Mouse (Mus musculus): Measurements from ENCODE around the gene Srsf7. TPM values are rescaled to one million over a fixed set of nuclear protein-coding genes. Genes with fewer than 3 reads are reported as not detected.

The Srsf7 gene
- polyA plus RNA-seq, 1 experiment from 2014 or later: 336 TPM

DNA sequence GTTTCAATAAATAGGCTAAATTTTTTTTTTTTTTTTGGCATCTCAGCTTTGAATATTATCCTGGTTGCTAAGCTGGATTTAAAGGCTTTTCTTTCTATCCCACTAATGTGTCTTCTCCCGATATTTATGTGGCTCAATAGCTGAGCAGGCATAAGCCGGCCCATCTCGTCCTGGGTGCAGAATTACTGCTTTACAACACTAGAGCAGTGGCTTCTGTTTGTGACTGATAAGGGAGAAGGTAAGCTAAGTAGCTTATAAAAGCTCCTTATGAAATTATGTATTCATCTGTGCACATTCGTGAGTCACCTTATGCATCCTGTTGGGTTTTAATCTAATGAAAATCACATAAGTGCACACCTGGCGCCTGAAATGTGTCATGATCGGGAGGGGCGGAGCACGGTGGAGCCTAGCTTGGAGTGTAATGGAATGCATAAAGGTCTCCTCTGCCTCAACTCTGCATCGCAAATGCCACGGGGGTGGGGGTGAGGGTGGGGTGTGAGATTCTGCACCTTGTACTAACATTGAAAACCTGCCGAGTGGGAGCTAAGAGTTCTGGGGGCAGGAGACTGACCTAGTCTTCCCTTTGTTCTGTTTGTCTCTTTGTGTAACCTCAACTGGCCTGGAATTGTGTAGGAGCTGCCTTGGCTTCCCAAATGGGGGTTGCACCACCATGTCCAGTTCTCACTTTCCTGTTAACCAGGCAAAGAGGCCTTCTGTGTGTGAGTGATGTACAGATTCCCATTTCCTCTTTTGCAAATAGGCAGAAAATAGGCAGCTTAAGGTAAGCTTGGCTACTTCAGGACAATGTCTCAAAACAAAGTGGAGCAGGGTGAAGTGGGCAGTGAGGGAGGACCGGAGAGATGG, 54.1 kb downstream of the Srsf7 start:
- Histone ChIP-seq H3K27me3 (no peaks in the 10 kb centered on the region), H3K9me3 (replicated peaks) (no peaks in the 10 kb centered on the region), H3K4me1 (replicated peaks) (peaks cover 8% of the 10 kb centered on the region; the same call in 1 of the 2 replicates), H3K4me2 (no peak overlapping the region), H3K36me3 (no peaks in the 10 kb centered on the region), H3K4me3 (replicated peaks) (no peak overlapping the region), H3K9ac (no peak overlapping the region), H3K27ac (no peak overlapping the region)
- peak; percentile 13 for DNase-seq
- 40% methylated on average over 12 of the region's 12 CpGs for WGBS (ENCODE audit: insufficient replicate concordance)
- 0 out of 2 replicates have a peak, but pooled peaks have one; percentile 47 for ATAC-seq (ENCODE audit: low read depth)

DNA sequence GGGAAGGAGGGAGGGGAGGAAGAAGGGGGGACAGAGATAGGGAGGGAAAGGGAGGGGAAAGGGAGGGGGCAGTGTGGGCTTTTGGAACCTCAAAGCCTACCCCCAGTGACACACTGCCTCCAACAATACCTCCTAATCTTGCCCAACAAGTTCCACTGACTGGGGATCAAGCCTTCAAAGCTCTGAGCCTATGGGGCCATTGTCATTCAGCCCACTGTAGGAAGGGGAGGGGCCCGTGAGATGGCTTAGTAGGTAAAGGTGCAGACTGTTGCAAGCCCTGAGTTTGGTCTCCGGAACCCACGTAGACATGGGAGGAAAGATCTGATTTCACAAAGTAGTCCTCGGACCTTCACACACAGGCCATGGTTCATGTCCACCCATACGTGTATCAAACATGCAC, 55.8 kb downstream of the Srsf7 start:
- H3K27me3 ChIP-seq: no peaks in the 10 kb centered on the region
- peaks cover 8% of the 10 kb centered on the region; the same call in 1 of the 2 replicates for H3K4me1 ChIP-seq (replicated peaks)
- DNase-seq (no peak), ATAC-seq (ENCODE audit: low read depth) (no peak)
- H3K4me3 ChIP-seq (replicated peaks): no peak overlapping the region
- no peak overlapping the region for H3K9ac ChIP-seq
- no peaks in the 10 kb centered on the region for H3K9me3 ChIP-seq (replicated peaks)
- H3K27ac ChIP-seq: no peak overlapping the region
- H3K36me3 ChIP-seq: no peaks in the 10 kb centered on the region
- 41% methylated on average over 5 of the region's 5 CpGs for WGBS (ENCODE audit: insufficient replicate concordance)
- no peak overlapping the region for H3K4me2 ChIP-seq

Other genes with a start within 250 kb of the Srsf7 start
- 25.0 and 32.0 TPM in 2 replicates for gene Hnrnpll, start 145.0 kb downstream of the Srsf7 start, polyA plus RNA-seq (2015; fragmentation: Nextera tagmentation; extraction: Ambion mirVana)
- 17.8 and 22.4 TPM in 2 replicates for gene Galm, start 79.8 kb downstream of the Srsf7 start, polyA plus RNA-seq (2015; fragmentation: Nextera tagmentation; extraction: Ambion mirVana)
- not detected in 2 replicates for gene Ttc39d, start 153 bp upstream of the Srsf7 start, polyA plus RNA-seq (2015; fragmentation: Nextera tagmentation; extraction: Ambion mirVana)
- gene Gemin6, start 17.1 kb upstream of the Srsf7 start, polyA plus RNA-seq (2015; fragmentation: Nextera tagmentation; extraction: Ambion mirVana): 43.5 and 50.9 TPM in 2 replicates
- 9.9 and 13.6 TPM in 2 replicates for gene Morn2, start 82.9 kb upstream of the Srsf7 start, polyA plus RNA-seq (2015; fragmentation: Nextera tagmentation; extraction: Ambion mirVana)
- gene Dhx57, start 83.2 kb upstream of the Srsf7 start, polyA plus RNA-seq (2015; fragmentation: Nextera tagmentation; extraction: Ambion mirVana): 3.4 and 4.6 TPM in 2 replicates
- 0.16 and 0.22 TPM in 2 replicates for gene Arhgef33, start 100.1 kb upstream of the Srsf7 start, polyA plus RNA-seq (2015; fragmentation: Nextera tagmentation; extraction: Ambion mirVana)
- not detected in 2 replicates for gene Gm10190, start 166.2 kb upstream of the Srsf7 start, polyA plus RNA-seq (2015; fragmentation: Nextera tagmentation; extraction: Ambion mirVana)

All from liver, embryonic 13.5 days (tissue).